Mouse (Mus musculus) E14TG2a.4 (cell line): ENCODE results near the gene Tasp1.

Experiments
- CTCF ChIP-seq: conservative IDR thresholded peaks from 2 replicates; pipeline ENCODE4 v1.5.1; 2014; ENCODE audit warnings: low read length
- NANOG ChIP-seq: IDR thresholded peaks from 2 replicates; pipeline ENCODE4 v1.6.1; 2014; ENCODE audit warnings: borderline replicate concordance, low read length, mixed read lengths
- POU5F1 ChIP-seq: IDR thresholded peaks from 2 replicates; pipeline ENCODE4 v1.6.1; 2014; ENCODE audit warnings: low read length, borderline replicate concordance

GRCm38 (mm10) chr2:139784465-139784864, 282.1 kb downstream of the Tasp1 start:
- TF ChIP-seq CTCF, result no peak
- TF ChIP-seq POU5F1, result no peak
- no peak for TF ChIP-seq NANOG
